Mouse (Mus musculus): ENCODE data around the gene Slpi. TPM values are rescaled to one million over a fixed set of nuclear protein-coding genes. Genes with fewer than 3 reads are reported as not detected.
A peak's percentile ranks its signal among the peaks of the same experiment; 100 is the strongest.

Slpi gene
- polyA plus RNA-seq, 1 experiment = 0.90 TPM

- peak overlapping the region; percentile 95 for H3K27ac ChIP-seq (ENCODE audit: insufficient read depth, low read length)
- no peak overlapping the region for H3K4me3 ChIP-seq (ENCODE audit: insufficient read depth, low read length)
- TF ChIP-seq CTCF (IDR thresholded peaks at IDR 0.05; ENCODE audit: borderline replicate concordance, insufficient read depth, low read length) = no peak
- peak; percentile 40 for TF ChIP-seq POLR2A (IDR thresholded peaks at IDR 0.05; ENCODE audit: low read depth, low read length)
- H3K4me1 ChIP-seq (ENCODE audit: control insufficient read depth, insufficient read depth, low read length) = peaks cover 18% of the 10 kb centered on the region
Measured at GRCm38 (mm10) chr2:164431676-164432465, 43.0 kb upstream of the Slpi start.

GRCm38 (mm10) chr2:164430697-164431096, 41.8 kb upstream of the Slpi start:
- TF ChIP-seq POLR2A (IDR thresholded peaks at IDR 0.05; ENCODE audit: low read depth, low read length) (no peak), CTCF (IDR thresholded peaks at IDR 0.05; ENCODE audit: borderline replicate concordance, insufficient read depth, low read length) (no peak)
- no peak overlapping the region for H3K27ac ChIP-seq (ENCODE audit: insufficient read depth, low read length)
- peaks cover 12% of the 10 kb centered on the region for H3K4me1 ChIP-seq (ENCODE audit: control insufficient read depth, insufficient read depth, low read length)
- H3K4me3 ChIP-seq (ENCODE audit: insufficient read depth, low read length) = no peak overlapping the region

- Histone ChIP-seq H3K27ac (ENCODE audit: insufficient read depth, low read length) (no peak overlapping the region), H3K4me3 (ENCODE audit: insufficient read depth, low read length) (no peak overlapping the region), H3K4me1 (ENCODE audit: control insufficient read depth, insufficient read depth, low read length) (peaks cover 7% of the 10 kb centered on the region)
- TF ChIP-seq CTCF (IDR thresholded peaks at IDR 0.05; ENCODE audit: borderline replicate concordance, insufficient read depth, low read length) = no peak
Measured at GRCm38 (mm10) chr2:164429881-164430615, 41.2 kb upstream of the Slpi start.

- H3K4me3 ChIP-seq (ENCODE audit: insufficient read depth, low read length) = no peak overlapping the region
- H3K27ac ChIP-seq (ENCODE audit: insufficient read depth, low read length) = no peak overlapping the region
- TF ChIP-seq POLR2A (IDR thresholded peaks at IDR 0.05; ENCODE audit: low read depth, low read length) (no peak), CTCF (IDR thresholded peaks at IDR 0.05; ENCODE audit: borderline replicate concordance, insufficient read depth, low read length) (no peak)
- peaks cover 6% of the 10 kb centered on the region for H3K4me1 ChIP-seq (ENCODE audit: control insufficient read depth, insufficient read depth, low read length)
Measured at GRCm38 (mm10) chr2:164428451-164428850, 39.6 kb upstream of the Slpi start.

DNA sequence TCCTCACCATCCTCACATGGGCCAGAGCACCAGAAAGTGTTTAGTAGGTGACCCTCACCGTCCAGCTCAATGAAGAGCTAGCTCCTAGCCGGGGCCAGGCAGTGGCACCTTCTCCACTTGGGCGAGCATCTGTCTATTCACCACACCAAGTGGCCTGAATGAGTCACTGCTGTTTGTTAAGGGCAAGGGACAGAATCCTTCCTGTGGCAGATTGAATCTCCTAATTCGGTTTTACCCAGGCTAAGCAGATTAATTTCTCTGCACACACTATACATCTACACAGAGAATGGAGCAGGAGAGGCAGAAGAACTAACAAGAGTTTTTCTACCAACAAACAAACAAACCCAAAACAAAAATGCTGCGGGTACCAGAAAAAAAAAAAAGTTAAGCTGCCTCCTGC, 38.1 kb upstream of the Slpi start:
- TF ChIP-seq CTCF (IDR thresholded peaks at IDR 0.05; ENCODE audit: borderline replicate concordance, insufficient read depth, low read length) (no peak), POLR2A (IDR thresholded peaks at IDR 0.05; ENCODE audit: low read depth, low read length) (no peak)
- Histone ChIP-seq H3K4me1 (ENCODE audit: control insufficient read depth, insufficient read depth, low read length) (peaks cover 3% of the 10 kb centered on the region), H3K4me3 (ENCODE audit: insufficient read depth, low read length) (no peak overlapping the region), H3K27ac (ENCODE audit: insufficient read depth, low read length) (no peak overlapping the region)

DNA sequence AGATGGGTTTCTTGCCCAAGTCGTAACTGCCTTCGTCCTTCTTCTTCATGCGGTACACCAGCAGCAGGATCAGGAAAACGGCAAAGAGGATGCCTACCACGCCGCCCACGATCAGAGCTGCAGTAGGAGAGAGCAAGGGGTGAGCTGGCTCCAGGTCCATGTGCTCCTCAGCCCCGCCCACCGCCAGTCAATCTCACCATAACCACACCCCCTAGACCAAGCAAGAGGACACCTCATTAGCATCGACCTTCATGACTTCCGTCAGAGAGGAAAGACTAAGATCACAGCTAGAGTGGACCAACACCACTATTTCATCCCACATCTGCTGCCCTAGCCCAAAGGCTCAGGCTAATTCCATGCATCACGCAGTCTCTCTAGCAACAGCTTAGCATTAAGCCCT, 37.2 kb upstream of the Slpi start:
- Histone ChIP-seq H3K4me1 (ENCODE audit: control insufficient read depth, insufficient read depth, low read length) (peaks cover 3% of the 10 kb centered on the region), H3K4me3 (ENCODE audit: insufficient read depth, low read length) (no peak overlapping the region)

DNA sequence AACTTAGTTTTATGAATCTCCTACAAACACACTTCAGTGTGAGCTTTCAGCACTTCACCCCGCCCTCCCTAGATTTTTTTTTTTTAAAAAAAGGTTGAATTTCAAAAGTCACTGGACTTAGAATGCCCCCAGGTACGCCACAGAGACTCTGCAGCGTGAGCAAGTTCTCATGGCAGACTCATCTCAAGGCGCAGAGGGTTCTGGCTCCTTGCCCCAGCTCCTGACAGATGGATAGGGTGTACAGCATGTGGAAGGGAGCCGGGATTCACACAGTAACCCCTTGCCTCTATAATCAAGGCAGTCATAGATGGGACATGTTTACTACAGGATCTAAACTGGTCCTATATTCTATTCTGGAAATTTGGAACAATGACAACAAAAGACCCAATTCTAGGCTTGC, 36.5 kb upstream of the Slpi start:
- no peaks in the 10 kb centered on the region for H3K4me1 ChIP-seq (ENCODE audit: control insufficient read depth, insufficient read depth, low read length)
- no peak overlapping the region for H3K27ac ChIP-seq (ENCODE audit: insufficient read depth, low read length)
- H3K4me3 ChIP-seq (ENCODE audit: insufficient read depth, low read length) = no peak overlapping the region
- TF ChIP-seq POLR2A (IDR thresholded peaks at IDR 0.05; ENCODE audit: low read depth, low read length) (no peak), CTCF (IDR thresholded peaks at IDR 0.05; ENCODE audit: borderline replicate concordance, insufficient read depth, low read length) (no peak)

More for the DNA sequence above, 37.2 kb upstream of the Slpi start:
- no peak overlapping the region for H3K27ac ChIP-seq (ENCODE audit: insufficient read depth, low read length)
- TF ChIP-seq POLR2A (IDR thresholded peaks at IDR 0.05; ENCODE audit: low read depth, low read length) = no peak
- TF ChIP-seq CTCF (IDR thresholded peaks at IDR 0.05; ENCODE audit: borderline replicate concordance, insufficient read depth, low read length) = no peak

DNA sequence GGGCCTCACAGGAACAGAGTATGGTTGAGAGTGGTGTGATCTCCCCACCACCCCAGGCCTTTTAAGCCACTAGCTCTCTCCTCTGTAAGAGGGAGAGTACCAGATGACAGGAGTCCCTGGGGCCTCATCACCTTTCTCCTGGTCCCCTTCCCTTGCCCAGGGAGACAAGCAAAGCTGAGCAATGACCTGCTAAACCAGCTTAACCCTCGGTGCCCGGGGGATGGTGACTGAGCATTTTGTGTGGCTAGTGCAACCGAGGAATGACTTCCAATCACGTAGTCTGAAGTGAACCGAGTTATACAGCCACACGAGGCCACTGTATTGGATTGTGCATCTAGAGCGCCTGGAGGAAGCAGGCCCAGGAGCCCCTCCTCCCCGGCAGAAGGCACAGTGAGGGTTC, 35.5 kb upstream of the Slpi start:
- Histone ChIP-seq H3K4me3 (ENCODE audit: insufficient read depth, low read length) (no peak overlapping the region), H3K27ac (ENCODE audit: insufficient read depth, low read length) (no peak overlapping the region), H3K4me1 (ENCODE audit: control insufficient read depth, insufficient read depth, low read length) (no peaks in the 10 kb centered on the region)
- TF ChIP-seq CTCF (IDR thresholded peaks at IDR 0.05; ENCODE audit: borderline replicate concordance, insufficient read depth, low read length) (no peak), POLR2A (IDR thresholded peaks at IDR 0.05; ENCODE audit: low read depth, low read length) (no peak)

DNA sequence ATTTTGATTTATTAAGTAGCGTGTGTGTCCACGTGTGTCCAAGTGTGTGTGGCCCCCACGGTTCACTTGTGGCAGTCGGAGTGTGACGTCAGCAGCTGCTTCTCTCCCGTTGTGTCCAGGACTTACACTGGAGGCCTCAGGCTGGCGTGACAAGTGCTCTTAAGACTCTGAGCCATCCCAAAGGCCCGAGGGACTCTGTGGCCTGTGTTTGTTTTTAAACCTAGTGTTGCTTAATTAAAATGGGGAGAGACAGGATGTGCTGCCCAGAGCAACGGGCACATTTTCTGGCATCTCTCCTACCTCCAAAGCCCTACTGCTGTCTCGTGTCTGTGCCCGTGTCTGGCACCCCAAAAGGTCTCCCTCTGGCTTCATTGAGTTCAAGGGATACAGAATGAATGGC, 34.6 kb upstream of the Slpi start:
- Histone ChIP-seq H3K27ac (ENCODE audit: insufficient read depth, low read length) (no peak overlapping the region), H3K4me1 (ENCODE audit: control insufficient read depth, insufficient read depth, low read length) (no peaks in the 10 kb centered on the region), H3K4me3 (ENCODE audit: insufficient read depth, low read length) (no peak overlapping the region)
- TF ChIP-seq CTCF (IDR thresholded peaks at IDR 0.05; ENCODE audit: borderline replicate concordance, insufficient read depth, low read length) (no peak), POLR2A (IDR thresholded peaks at IDR 0.05; ENCODE audit: low read depth, low read length) (no peak)

Data from embryonic fibroblast, embryonic 13.5 days (primary cell).